Mouse (Mus musculus) ES-E14 (cell line): ENCODE results near the gene Pnkp. TPM values are rescaled to one million over a fixed set of nuclear protein-coding genes. Genes with fewer than 3 reads are reported as not detected.

Source experiments
- DNase-seq: peaks from one replicate; pipeline ENCODE4 v3.0.0-alpha.2; 2013; ENCODE audit warnings: low read depth, low spot score
- H3K27ac ChIP-seq: 2 replicates; pipeline ENCODE4 v1.5.1; 2012; ENCODE audit warnings: low read depth, mild to moderate bottlenecking, low read length, moderate library complexity, mixed read lengths; ENCODE audit not compliant: poor library complexity, insufficient read depth, severe bottlenecking
- H3K36me3 ChIP-seq: 2 replicates; pipeline ENCODE4 v1.6.1; 2012; ENCODE audit warnings: mild to moderate bottlenecking, low read length, moderate library complexity, mixed read lengths; ENCODE audit not compliant: control insufficient read depth, poor library complexity, insufficient read depth, severe bottlenecking
- H3K4me1 ChIP-seq, 2 experiments: fragments of 150-350 bp in 1 of 2; sonication (generic) in 1 of 2; 2 replicates each; pipeline ENCODE4 v1.6.1; 2012; ENCODE audit warnings: low read length in 2 of 2, mild to moderate bottlenecking in 1 of 2, mixed read lengths in 1 of 2; ENCODE audit not compliant: control insufficient read depth in 2 of 2, insufficient read depth in 2 of 2, poor library complexity in 1 of 2
- H3K4me3 ChIP-seq, 2 experiments: fragments of 150-350 bp in 1 of 2; sonication (generic) in 1 of 2; 2 replicates each; pipeline ENCODE4 v1.5.1; 2012; ENCODE audit warnings: low read length in 2 of 2, low read depth in 1 of 2, mild to moderate bottlenecking in 1 of 2, mixed read lengths in 1 of 2; ENCODE audit not compliant: insufficient read depth in 1 of 2, poor library complexity in 1 of 2, severe bottlenecking in 1 of 2
- H3K9ac ChIP-seq: 2 replicates; pipeline ENCODE4 v1.6.1; 2012; ENCODE audit warnings: low read depth, mild to moderate bottlenecking, low read length, mixed read lengths; ENCODE audit not compliant: poor library complexity, insufficient read depth, severe bottlenecking
- H3K9me3 ChIP-seq: fragments of 150-350 bp; sonication (generic); 2 replicates; pipeline ENCODE4 v1.6.1; 2012; ENCODE audit warnings: low read depth, mild to moderate bottlenecking, low read length; ENCODE audit not compliant: control insufficient read depth, insufficient read depth
- CHD2 ChIP-seq: IDR thresholded peaks from 2 replicates; pipeline ENCODE4 v1.6.1; 2014; ENCODE audit warnings: mild to moderate bottlenecking, low read depth, low read length, inconsistent platforms
- HCFC1 ChIP-seq: IDR thresholded peaks from 2 replicates; pipeline ENCODE4 v1.6.1; 2012; ENCODE audit warnings: low read length, inconsistent platforms, borderline replicate concordance; ENCODE audit not compliant: insufficient read depth
- MAFK ChIP-seq: IDR thresholded peaks from 2 replicates; pipeline ENCODE4 v1.6.1; 2014; ENCODE audit warnings: mild to moderate bottlenecking, low read depth, low read length, inconsistent platforms; ENCODE audit not compliant: insufficient read depth
- ZC3H11A ChIP-seq: IDR thresholded peaks from 2 replicates; pipeline ENCODE4 v1.6.1; 2012; ENCODE audit warnings: low read depth, mild to moderate bottlenecking, inconsistent platforms, low read length, borderline replicate concordance
- ZNF384 ChIP-seq: IDR thresholded peaks from 2 replicates; pipeline ENCODE4 v1.6.1; 2012; ENCODE audit warnings: low read depth, low read length, inconsistent platforms
- in situ Hi-C, 2 experiments: fragments of 600-800 bp; cut with MboI; formaldehyde crosslinking; loops; one replicate each; pipeline ENCODE4 v1.15.1; 2025; ENCODE audit warnings: low sequenced_read_pairs in 2 of 2, inconsistent platforms in 1 of 2; ENCODE audit not compliant: unreplicated experiment in 2 of 2
- total RNA-seq: library from RNA; depleted of rRNA; stranded (reverse); fragments of 300-350 nt; gene quantifications from 2 replicates; pipeline ENCODE4 v1.2.3, GENCODE M21; 2012

Gene Pnkp
- total RNA-seq, 1 experiment = 37.1 TPM

GRCm38 (mm10) chr7:44877833-44878232 is 20.9 kb downstream of the Pnkp start:
- H3K4me1 ChIP-seq = no peaks in the 10 kb centered on the region; a peak in 1 of 4 replicates
- no peak for TF ChIP-seq HCFC1
- TF ChIP-seq MAFK = no peak
- TF ChIP-seq ZNF384 = no peak
- no peak for TF ChIP-seq ZC3H11A
- no peak for TF ChIP-seq CHD2
- in situ Hi-C loops = no loop called here
- DNase-seq = no peak
- H3K9me3 ChIP-seq = no peaks in the 10 kb centered on the region
- H3K4me3 ChIP-seq = no peak overlapping the region
- H3K27ac ChIP-seq = no peak overlapping the region
- no peak overlapping the region for H3K9ac ChIP-seq
- H3K36me3 ChIP-seq = peaks cover 57% of the 10 kb centered on the region

DNA sequence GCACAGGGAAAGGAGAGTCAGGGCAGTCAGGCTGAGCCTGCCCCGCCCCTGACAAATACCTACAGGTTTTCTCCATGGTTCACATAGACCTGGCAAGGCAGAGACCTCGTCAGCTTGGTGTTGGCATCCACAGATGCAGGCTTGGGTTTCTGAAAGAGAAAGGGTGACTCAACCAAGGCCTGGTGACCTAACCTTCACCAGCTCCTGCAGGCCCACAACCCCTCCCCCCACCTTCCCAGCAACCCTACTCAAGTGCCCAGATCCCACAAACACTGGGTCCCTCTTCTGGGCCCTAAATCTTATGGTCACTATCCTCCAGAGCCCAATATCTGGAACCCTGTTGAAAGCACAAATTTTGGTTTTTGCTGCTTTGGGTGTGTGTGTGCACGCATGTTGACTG is 26.1 kb downstream of the Pnkp start:
- no peak for TF ChIP-seq ZNF384
- TF ChIP-seq ZC3H11A = no peak
- TF ChIP-seq CHD2 = no peak
- no peak for TF ChIP-seq MAFK
- TF ChIP-seq HCFC1 = no peak
- H3K27ac ChIP-seq = no peak overlapping the region
- DNase-seq = no peak
- peaks cover 0 to 7% of the 10 kb centered on the region in 2 experiments; a peak in 1 of 4 replicates for H3K4me1 ChIP-seq
- no peak overlapping the region for H3K4me3 ChIP-seq
- no peaks in the 10 kb centered on the region for H3K9me3 ChIP-seq
- in situ Hi-C loops = no loop called here
- peaks cover 79% of the 10 kb centered on the region for H3K36me3 ChIP-seq
- no peak overlapping the region for H3K9ac ChIP-seq

DNA sequence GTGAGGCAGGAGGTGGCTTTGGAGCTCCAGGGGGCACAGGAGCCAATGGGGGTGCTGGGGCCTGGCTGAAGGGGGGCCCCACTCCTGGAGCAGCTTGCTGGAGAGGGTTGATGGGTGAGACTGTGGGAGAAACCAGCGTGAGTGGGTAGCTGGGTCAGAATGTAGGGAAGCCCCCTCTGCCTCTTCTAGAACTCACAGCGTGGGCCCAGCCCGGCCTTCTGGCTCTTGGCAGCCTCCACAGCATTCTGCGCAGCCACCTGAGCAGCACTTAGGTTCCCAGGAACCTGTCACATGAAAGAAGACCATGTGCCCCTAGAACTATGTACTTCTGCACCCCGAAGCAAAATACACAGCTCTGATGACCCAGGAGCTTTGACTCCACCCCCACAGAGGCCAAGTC is 27.7 kb downstream of the Pnkp start:
- Histone ChIP-seq H3K27ac (no peak overlapping the region), H3K4me1 (peaks cover 0 to 7% of the 10 kb centered on the region in 2 experiments; a peak in 1 of 4 replicates), H3K4me3 (no peak overlapping the region), H3K9ac (no peak overlapping the region), H3K36me3 (peaks cover 75% of the 10 kb centered on the region), H3K9me3 (no peaks in the 10 kb centered on the region)
- DNase-seq = no peak
- TF ChIP-seq MAFK = no peak
- no peak for TF ChIP-seq ZNF384
- TF ChIP-seq HCFC1 = no peak
- TF ChIP-seq ZC3H11A = no peak
- TF ChIP-seq CHD2 = no peak
- in situ Hi-C loops = no loop called here

DNA sequence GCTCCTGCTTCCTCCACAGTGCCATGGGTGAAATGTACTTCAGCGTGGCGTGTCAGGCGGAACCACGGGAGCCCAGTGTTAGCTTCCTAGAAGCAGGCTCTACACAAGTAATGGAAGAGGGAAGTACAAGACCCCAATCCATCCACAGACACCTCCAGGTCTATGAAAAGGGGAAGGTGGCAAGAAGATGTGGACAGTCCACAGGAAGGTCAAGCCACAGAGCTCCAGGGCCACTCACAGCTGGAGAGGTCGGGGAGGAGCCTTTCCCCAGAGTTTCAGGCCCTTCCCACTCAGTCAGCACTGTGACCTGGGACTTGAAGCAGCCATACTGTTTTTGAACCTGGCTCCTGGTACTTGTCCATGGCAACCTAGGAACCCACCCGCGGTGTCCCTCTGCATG is 30.0 kb downstream of the Pnkp start:
- no peak overlapping the region for H3K9ac ChIP-seq

More for the DNA sequence above, 30.0 kb downstream of the Pnkp start:
- in situ Hi-C loops = no loop called here
- peaks cover 63% of the 10 kb centered on the region for H3K36me3 ChIP-seq
- TF ChIP-seq CHD2 (no peak), ZNF384 (no peak), HCFC1 (no peak), ZC3H11A (no peak), MAFK (no peak)
- H3K9me3 ChIP-seq = no peaks in the 10 kb centered on the region
- peaks cover 0 to 13% of the 10 kb centered on the region in 2 experiments; a peak in 1 of 4 replicates for H3K4me1 ChIP-seq
- H3K27ac ChIP-seq = no peak overlapping the region
- H3K4me3 ChIP-seq = no peak overlapping the region
- no peak for DNase-seq
